Mouse (Mus musculus): ENCODE results near the gene Armt1.
"Not testable (repeated sequence)": the region's sequence is repeated elsewhere in the genome, so short reads cannot be mapped to it uniquely, and the experiment has no call there.

Armt1 gene

DNA sequence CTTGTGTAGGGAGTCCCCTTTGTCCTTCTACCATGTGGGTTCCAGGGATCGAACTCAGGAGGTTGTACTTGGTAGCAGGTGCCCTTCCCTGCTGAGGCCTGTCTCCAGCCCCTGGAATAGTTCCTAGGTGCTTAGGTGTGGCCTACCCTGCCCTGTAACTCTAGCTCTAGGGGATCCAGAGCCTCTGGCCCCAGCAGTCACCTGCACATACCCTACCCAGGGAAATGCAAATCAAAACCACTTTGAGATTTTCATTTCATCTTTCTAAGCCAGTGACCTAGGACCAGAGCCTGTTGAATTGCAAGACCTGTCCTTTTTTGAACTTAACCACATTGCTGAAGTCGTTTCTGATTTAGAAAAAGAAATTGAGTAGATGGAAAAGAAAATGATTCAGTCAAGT, 1.6 kb downstream of the Armt1 start:
- DNase-seq (ENCODE audit: low read depth, low spot score) = not testable (repeated sequence)

- DNase-seq (ENCODE audit: low read depth, low spot score) = no peak
These were observed 3.1 kb downstream of the Armt1 start for GRCm38 (mm10) chr10:4435416-4435815.

DNA sequence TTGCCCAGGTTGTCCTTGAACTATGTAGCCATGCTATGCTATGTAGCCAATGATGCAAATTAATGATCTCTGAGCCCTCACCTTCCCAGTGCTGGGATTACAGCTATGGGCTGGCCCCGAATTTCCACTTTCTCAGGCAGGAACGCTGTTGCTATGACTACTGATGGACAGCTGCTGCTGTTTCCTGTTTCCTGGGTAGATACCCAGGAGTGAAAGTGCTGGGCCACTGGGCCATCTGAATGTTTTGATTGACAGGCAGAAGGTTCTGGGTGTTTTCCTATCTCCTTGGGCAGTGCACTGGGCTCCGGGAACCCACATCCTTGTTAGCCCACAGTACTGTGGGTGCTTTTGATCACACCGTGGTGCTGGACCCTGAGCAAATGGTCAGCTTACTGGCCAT, 24.1 kb downstream of the Armt1 start:
- no peak for DNase-seq (ENCODE audit: low read depth, low spot score)

DNA sequence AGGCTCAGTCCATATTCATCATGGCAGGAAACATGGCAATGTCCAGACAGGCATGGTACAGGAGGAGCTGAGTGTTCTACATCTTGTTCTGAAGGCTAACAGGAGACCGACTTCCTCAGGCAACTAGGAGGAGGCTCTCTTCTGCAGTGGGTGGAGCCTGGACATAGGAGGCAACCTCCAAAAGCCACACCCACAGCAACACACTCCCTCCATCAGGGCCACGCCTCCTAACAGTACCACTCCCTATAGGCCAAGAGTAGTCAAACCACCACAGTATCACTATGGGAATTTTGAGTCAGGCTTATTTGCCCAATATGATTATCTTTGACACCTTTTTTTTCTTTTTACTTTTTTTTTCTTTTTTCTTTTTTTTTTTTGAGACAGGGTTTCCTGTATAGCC, 27.9 kb downstream of the Armt1 start:
- DNase-seq (ENCODE audit: low read depth, low spot score) = no peak

GRCm38 (mm10) chr10:4465799-4466198, 33.5 kb downstream of the Armt1 start:
- no peak for DNase-seq (ENCODE audit: low read depth, low spot score)

GRCm38 (mm10) chr10:4469406-4469805, 37.1 kb downstream of the Armt1 start:
- DNase-seq (ENCODE audit: low read depth, low spot score) = no peak

DNA sequence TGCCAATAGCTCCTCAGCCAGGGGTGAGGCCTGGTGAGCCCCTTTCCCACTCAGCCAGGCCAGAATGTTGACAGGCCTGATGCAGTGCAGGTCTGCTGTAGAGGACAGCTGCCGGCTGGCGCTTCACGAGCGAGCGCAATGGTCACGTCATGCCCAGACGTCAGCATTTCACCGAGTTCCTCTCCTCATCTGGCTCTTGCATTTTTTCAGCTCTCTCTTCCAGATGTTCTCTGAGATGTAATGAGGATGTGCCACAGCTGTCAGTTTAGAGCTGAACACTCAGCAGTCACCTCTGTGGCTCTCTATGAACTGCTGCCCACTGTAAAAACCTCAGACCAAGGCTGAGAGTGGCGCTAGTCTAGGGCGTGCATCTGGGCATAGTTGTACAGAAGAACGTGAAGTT, 41.3 kb downstream of the Armt1 start:
- DNase-seq (ENCODE audit: low read depth, low spot score) = no peak

- no peak for DNase-seq (ENCODE audit: low read depth, low spot score)
These were observed 43.2 kb downstream of the Armt1 start for GRCm38 (mm10) chr10:4475431-4475830.

DNA sequence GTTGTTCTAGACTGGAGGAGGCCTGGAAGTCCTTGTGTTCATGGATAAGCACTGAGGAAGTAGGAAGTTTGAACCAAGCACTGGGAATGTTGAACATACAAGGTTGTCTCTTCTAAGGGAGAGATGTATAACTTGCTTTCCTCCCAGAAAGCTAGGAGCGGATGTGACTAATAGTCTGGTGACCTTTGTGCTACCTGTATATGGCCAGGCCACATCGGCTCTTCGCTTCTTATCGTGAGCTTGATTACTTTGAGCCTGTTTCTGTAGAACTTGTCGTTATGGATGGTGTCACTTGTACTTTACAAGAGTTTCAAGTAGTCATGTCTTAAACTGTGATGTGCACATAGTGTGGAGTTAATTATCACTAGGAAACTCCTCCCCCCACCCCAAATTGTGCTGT, 44.3 kb downstream of the Armt1 start:
- DNase-seq (ENCODE audit: low read depth, low spot score) = no peak

- no peak for DNase-seq (ENCODE audit: low read depth, low spot score)
These were observed 48.7 kb downstream of the Armt1 start for GRCm38 (mm10) chr10:4480929-4481328.

- no peak for DNase-seq (ENCODE audit: low read depth, low spot score)
These were observed 49.4 kb downstream of the Armt1 start for GRCm38 (mm10) chr10:4481695-4482094.

- DNase-seq (ENCODE audit: low read depth, low spot score) = no peak
These were observed 50.1 kb downstream of the Armt1 start, which contains the start of gene Ccdc170 for GRCm38 (mm10) chr10:4482355-4482754. TSS of gene Ccdc170 (plus strand) at chr10:4482502.

GRCm38 (mm10) chr10:4483848-4484247, 51.6 kb downstream of the Armt1 start:
- DNase-seq (ENCODE audit: low read depth, low spot score) = no peak

- no peak for DNase-seq (ENCODE audit: low read depth, low spot score)
These were observed 52.7 kb downstream of the Armt1 start for GRCm38 (mm10) chr10:4484986-4485385.

DNA sequence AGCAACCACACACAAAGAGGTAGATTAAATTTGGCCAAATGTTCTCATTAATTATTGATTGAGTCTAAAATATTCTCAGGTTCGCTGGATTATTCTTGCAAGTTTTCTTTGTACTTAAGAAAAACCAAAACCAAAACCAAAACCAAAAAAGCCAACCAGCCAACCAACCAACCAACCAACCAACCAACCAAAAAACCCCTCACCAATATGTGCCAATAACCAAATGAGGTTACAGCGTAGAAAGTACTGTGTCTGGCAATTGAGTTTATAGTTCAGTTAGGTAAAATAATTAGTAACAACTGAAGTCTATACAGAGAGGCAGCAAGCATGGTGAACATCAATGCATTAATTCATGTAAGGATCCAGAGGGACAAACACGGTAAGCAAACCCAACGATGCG, 57.6 kb downstream of the Armt1 start:
- DNase-seq (ENCODE audit: low read depth, low spot score) = no peak

DNA sequence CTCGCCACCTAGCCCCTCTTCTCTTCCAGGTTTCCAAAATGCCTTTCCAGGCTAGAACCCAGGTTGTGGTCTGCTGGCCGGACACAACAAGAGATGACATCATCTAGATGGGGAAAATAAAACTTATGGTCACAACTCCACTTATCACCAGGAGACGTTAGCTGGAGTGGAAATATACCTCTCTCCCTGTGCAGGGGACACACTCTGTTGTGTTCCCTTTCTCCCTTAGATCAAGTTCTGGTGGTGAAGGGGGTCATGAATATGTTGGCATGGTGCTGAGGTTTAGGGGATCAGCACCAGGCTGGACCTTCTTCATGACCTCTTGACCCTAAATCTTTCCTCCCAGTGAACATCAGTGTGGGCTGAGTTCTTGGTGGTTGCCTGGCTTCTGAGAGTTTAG, 59.0 kb downstream of the Armt1 start:
- DNase-seq (ENCODE audit: low read depth, low spot score) = no peak

- no peak for DNase-seq (ENCODE audit: low read depth, low spot score)
These were observed 59.8 kb downstream of the Armt1 start for GRCm38 (mm10) chr10:4492045-4492444.

DNA sequence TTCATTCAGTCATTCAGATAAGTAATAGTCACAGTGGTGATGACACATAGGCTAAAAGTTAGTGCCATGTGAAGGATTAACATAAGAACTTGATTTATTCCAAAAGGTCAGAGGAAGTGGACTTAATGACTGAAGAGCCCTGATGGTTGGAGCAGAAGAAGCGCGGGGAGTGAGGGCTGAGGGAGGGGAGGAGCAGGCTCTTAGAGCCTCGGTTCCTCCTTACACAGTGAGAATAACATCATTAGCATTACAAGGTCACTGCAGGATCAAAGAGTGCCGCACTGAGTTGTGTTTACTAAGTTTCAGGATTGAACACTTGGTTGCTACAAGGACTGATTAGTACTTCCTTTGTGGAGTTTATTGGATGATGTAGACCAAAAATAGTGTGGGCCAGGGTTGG, 60.6 kb downstream of the Armt1 start:
- no peak for DNase-seq (ENCODE audit: low read depth, low spot score)

DNA sequence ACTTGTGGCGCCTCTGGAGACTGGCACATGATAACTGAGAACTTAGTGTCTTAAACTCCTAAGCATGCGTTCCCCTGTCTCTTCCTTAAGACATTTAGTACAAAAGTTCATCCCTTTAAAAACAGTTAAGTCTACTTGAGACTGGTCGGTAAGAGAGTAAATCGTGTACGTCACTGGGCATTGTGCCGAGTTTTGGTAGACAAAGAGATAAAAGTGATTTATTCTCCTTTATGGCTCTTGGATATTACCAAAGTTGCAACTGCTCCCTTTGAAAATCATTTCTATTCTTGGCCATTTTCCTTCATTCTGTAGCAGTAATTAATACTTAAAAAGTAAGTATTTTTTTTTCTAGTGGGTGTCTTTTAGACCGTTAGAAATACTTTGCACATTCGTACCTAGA, 71.0 kb downstream of the Armt1 start:
- DNase-seq (ENCODE audit: low read depth, low spot score) = no peak

Data from retina, postnatal 7 days (tissue).